Mouse (Mus musculus) lung, adult 18-20 months (tissue): ENCODE data around the gene Pdcl3.
A peak's percentile ranks its signal among the peaks of the same experiment; 100 is the strongest.

Experiments
- DNase-seq, 2 experiments: peaks; one replicate each; pipeline ENCODE4 v3.0.0; 2022; ENCODE audit warnings: mixed read lengths in 2 of 2

Gene Pdcl3

GRCm38 (mm10) chr1:38985308-38985707, at the start of gene Pdcl3:
TSS of gene Pdcl3 (plus strand) at chr1:38985608.
- DNase-seq: no peak

GRCm38 (mm10) chr1:38936780-38937179, 48.6 kb upstream of the Pdcl3 start:
- peak in 1 of 2 experiments; percentile 7 for DNase-seq

DNA sequence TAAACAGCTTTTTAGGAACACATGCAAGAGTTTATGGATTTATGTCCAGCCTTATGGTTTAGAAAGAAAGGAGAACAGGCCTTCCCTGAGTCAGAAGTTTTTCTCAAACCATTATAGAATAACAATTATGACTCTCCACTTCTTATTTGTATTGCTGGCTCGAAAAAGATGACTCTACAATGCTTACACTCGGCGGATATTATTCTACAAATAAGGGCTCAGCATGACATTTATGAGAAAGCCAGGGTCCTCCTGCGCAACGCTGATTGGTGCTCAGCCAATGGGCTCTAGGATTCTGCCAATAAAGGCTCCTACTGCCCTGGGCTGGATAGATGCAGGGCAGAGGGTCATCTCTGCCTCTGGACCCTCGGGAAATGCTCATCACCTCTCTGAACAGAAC, 46.6 kb upstream of the Pdcl3 start, which contains the start of gene Nms:
Gene Nms (plus strand): TSS at position 301 of the 400 bp plus-strand sequence.
- no peak for DNase-seq

DNA sequence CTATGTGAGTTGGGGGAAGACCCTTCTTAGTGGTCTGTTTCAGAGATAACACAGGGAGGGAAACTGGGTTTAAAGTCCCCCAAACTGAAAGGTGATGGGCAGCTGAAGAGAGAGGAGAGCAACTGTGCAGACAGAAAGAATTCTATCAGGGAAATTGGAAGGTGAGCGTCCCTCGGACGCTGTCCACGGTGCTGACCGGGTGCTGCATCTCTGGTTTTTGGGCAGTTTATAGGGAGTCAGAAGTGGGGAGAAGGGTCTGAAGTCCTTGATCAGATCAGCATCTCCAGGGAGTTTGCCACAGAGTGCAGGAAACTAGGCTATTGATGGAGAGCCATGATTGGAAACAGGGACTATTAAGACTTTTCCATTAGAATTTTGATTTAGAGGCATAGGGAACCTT, 45.8 kb upstream of the Pdcl3 start:
- no peak for DNase-seq

DNA sequence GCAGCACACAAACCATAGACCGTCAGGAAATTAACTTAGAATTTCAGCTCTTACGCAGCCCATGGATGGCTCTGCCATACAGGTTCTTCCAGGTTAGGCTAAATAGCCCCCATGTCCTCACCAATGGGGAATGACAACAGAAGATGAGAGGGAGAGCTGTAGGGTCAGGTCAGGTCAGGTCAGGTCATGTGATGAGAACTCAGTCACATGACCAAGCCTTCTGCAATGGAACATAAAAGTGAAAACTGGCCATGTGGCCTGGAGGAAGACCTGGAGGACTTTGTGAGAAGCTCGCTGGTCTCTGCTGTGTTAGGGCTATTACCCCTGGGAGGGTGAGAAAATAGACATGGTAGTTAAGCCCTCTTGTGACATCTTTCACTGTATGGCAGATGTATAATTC, 29.0 kb upstream of the Pdcl3 start:
- no peak for DNase-seq

DNA sequence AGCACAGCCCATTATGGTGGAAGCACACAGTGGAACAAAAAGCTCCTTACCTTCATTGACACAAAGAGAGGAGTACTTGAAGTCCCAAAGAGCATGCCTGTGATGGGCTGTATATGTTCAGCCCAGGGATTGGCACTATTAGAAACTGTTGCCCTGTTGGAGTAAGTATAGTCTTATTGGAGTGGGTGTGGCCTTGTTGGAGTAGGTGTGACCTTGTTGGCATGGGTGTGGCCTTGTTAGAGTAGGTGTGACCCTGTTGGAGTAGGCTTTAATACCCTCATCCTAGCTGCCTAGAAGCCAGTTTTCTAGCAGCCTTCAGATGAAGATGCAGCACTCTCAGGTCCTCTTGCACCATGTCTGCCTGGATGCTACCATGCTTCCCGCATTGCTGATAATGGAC, 16.3 kb upstream of the Pdcl3 start:
- DNase-seq: no peak

DNA sequence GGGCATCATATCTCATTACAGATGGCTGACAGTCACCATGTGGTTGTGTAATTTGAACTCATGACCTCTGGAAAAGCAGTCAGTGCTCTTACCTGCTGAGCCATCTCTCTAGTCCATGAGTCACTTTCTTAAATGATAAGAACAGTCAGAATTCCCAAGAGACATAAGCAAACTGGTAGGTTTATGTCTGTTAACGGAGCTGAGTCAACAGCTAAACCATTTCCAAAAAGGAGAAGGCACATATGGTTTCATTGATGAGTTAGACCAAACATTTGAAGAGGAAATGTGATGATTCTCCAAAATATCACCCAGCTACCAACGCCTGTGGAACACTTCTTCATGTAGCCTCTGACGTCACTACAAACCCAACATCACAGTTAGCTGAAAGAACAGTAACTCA, 13.7 kb upstream of the Pdcl3 start:
- no peak for DNase-seq

- DNase-seq: no peak
Measured at GRCm38 (mm10) chr1:38972986-38973592, 12.3 kb upstream of the Pdcl3 start.

DNA sequence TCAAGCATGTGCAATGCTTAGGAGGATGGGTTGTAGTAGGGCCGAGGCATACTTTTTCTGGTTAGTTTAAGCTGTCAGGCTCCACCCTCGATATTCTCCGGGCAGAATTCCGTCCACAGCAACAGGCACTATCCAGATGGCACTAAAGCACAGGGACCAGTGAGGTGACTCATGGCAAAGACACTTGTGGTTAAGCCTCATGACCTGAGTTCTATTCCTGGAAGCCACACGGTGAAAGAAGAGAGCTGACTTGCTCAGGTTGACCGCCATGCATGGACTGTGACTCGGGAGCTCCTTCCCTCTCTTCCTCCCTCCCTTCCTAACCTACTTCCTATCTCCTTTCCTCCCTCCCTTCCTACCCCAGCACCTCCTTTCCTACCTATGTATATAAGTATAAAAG, 5.5 kb upstream of the Pdcl3 start:
- no peak for DNase-seq

- no peak for DNase-seq
Measured at GRCm38 (mm10) chr1:38983870-38984269, 1.5 kb upstream of the Pdcl3 start.

GRCm38 (mm10) chr1:38987080-38987864, 1.9 kb downstream of the Pdcl3 start:
- peak; percentile 98 to 99 for DNase-seq

DNA sequence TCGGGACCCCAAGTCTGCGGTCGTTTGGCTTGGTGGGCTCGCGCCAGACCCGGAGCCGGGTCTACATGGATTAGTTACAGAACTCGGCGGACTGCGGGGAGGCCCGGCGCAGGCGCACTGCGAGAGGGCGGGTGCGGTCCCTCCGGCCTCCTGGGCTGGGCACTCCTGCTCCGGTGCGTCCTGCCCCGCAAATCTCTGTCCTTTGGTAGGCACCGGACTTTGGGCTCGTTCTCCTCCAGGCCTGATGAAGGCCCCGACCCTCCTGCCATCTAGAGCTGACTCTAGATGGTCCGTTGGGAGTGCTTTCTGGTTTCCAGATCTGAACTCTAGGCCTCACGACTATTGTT, 2.4 kb downstream of the Pdcl3 start:
- DNase-seq: no peak

DNA sequence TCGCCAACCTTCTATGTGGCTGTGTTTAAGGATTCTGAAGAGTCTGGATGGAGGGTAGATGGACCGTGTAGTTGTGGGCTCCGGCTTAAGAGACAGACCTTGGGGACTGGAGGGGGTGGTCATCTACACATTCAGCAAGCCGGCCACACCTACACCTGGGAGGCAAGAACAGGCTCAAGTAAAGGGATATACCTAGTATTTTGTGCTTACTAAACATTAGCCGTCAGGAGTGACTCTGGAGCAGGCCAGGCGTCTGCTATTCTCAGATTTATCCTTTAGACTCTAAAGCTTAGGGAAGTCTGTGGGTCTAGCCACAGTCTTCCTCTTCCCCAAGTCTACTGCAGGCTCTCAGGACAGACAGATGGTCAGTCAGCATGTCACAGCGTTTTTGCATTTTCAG, 2.9 kb downstream of the Pdcl3 start:
- no peak for DNase-seq

DNA sequence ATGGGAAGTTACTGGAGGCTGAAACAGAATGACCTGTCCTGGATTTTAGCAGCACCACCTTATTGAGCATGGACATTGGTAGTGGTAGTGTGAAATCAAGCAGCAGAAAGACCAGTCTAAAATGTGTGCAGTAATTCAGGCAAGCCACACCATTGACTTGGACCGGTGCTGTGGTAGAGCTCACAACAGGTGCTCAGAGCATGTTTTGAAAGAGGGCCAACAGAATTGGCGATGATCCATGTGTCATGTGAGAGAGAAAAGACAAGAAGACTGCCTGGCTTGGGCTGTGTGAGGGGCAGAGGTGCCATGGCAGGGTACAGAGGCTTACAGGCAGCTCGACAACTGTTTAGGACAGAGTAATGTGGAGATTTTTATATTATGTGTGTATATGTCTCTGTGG, 7.0 kb downstream of the Pdcl3 start:
- no peak for DNase-seq

GRCm38 (mm10) chr1:39001106-39001505, 15.7 kb downstream of the Pdcl3 start:
- DNase-seq: peak; percentile 58 to 67

DNA sequence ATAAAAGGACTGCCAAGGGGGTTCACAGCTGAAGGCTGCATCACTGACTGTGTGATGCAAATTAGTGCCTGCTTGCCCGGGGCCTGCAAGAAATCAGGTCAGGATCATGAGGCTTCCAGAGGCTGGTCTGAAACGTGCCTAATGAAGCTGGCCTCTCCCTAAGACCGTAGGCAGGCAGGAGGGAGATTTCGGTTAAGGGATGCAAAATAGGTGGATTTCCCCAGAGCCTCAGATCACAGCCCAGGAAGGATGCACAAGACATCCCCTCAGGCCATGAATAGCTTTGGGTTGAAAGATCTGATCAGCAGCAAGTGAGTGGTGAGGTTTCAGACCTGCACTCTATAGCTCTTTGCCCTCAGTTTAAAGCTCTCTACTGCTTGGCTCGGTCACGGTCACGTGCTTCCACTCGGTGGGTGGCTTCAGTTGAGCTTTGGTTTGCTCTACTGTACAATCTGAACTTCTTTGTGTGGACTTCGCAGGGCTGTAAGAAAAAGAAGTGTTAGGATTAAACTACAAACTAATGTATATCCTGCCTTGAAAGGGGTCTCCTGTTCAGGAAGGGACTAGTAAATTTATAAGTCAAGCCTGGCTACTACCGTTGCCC, 20.4 kb downstream of the Pdcl3 start:
- DNase-seq: no peak

DNA sequence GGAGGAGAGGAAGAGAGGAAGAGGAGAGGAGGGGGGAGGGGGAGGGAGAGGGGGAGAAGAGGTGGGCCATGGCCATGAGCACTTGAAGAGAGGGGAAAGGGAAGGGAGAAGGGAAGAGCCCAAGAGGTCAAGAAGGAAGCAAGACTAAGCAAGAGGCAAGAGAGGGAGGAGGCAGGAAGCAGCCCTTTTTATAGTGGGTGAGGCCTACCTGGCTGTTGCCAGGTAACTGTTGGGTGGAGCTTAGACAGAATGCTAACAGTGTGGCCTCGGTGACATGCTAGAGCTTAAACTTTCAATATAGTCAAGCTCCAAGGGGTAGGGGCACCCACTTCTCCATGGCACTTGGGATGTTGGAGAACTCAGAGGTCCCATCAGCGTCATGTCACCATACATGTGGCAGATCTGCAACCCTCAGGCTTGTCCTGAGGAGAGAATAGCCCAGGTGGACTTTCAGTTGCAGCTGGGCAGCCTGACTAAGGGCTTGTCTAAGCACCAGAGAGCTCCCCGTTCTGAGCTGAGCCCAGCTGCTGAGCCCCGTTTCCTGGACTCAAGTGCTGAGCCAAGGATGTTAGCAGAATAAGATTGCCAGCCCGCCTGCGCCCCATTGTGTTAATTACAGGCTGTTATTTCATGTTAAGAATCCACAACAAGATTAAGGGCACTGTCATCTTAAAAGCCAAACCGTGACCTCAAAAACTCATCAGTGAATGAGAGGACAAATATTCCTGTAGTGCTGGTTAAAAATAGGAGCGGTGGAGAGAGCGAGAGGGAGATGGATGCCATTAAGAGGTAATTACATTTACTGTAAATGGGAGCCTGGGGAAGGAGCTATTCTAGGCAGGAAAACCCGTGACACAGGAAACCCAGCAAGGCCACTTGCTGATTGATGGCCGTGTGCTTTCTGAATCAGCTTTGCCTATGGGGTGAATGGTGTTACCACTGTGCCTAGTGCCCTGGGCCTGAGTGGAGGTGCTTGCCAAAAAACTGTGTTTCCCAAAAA, 21.7 kb downstream of the Pdcl3 start:
- peak in 1 of 2 experiments; percentile 7 for DNase-seq

DNA sequence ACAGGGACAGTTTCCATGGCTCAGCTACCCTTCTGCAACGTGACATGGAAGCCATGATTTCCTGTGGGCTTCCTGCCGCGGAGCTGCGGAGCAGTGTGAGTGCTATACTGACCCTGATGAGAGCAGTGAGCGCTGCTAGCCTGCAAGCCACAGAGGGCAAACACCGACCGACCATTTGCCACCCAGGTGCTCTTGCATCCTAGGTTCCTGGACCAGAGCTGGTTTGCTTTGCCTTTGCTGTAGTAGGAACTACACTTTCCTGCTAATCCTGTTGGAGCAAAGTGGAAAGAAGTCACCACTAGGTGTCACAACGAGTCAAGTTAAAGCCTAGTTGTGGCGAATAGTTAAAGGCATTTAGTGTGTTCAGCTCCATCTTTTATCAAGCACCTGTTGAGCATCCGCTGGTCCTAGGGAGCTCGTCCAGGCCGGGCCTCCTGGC, 25.2 kb downstream of the Pdcl3 start:
- peak; percentile 49 to 72 for DNase-seq

DNA sequence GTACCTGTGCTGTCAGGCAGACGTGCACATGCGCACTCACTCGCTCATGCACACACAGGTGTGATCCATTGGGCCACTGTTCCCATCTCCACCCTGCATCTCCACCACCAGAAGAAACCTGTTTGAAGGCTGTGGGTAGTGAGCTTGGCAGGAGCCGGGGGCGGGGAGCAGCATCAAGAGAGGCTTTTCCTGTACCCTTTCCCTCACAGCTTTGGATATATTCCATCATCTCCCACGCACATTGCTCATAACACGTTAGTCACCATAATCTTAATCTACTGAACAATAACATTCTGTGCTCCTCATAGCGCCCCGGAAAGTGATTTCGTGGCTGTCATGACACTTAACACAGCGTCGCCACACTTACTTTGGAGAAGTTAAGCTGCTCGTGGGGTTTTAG, 27.2 kb downstream of the Pdcl3 start:
- DNase-seq: no peak

GRCm38 (mm10) chr1:39013843-39014242, 28.4 kb downstream of the Pdcl3 start:
- no peak for DNase-seq

GRCm38 (mm10) chr1:39015529-39015928, 30.1 kb downstream of the Pdcl3 start:
- no peak for DNase-seq

GRCm38 (mm10) chr1:39017871-39018270, 32.5 kb downstream of the Pdcl3 start:
- DNase-seq: no peak

- DNase-seq: peak; percentile 25 to 52
Measured at GRCm38 (mm10) chr1:39025142-39025541, 39.7 kb downstream of the Pdcl3 start.
